Mouse (Mus musculus): ENCODE measurements around the gene Gm14085.

- no peak for TF ChIP-seq ZC3H11A (IDR thresholded peaks at IDR 0.05; ENCODE audit: low read depth, low read length)
- no peak for TF ChIP-seq MAZ (IDR thresholded peaks at IDR 0.05; ENCODE audit: low read depth, low read length)
- no peak for TF ChIP-seq CTCF (IDR thresholded peaks at IDR 0.05 in 2 of 3, conservative IDR thresholded peaks at IDR 0.05 in 1 of 3; ENCODE audit: control insufficient read depth in 1 of 3, insufficient read depth in 1 of 3, low read depth in 2 of 3, low read length in 3 of 3, poor library complexity in 1 of 3, severe bottlenecking in 1 of 3)
- TF ChIP-seq MAX (IDR thresholded peaks at IDR 0.05; ENCODE audit: low read length), result no peak
- no peak for TF ChIP-seq MAFK (IDR thresholded peaks at IDR 0.05; ENCODE audit: borderline replicate concordance, low read depth, low read length)
- TF ChIP-seq POLR2AphosphoS2 (IDR thresholded peaks at IDR 0.05; ENCODE audit: low read length), result no peak
- no peak for TF ChIP-seq TCF12 (IDR thresholded peaks at IDR 0.05; ENCODE audit: low read depth, low read length)
- no peak for TF ChIP-seq CHD1 (IDR thresholded peaks at IDR 0.05; ENCODE audit: low read depth, low read length)
- TF ChIP-seq RCOR1 (IDR thresholded peaks at IDR 0.05; ENCODE audit: low read depth, low read length), result no peak
These were observed 34.4 kb upstream of the Gm14085 start for GRCm38 (mm10) chr2:122450351-122450750.
